Mouse (Mus musculus) limb, embryonic 11.5 days (tissue): ENCODE results near the gene Grap. TPM values are rescaled to one million over a fixed set of nuclear protein-coding genes. Genes with fewer than 3 reads are reported as not detected.

Experiments used
- ATAC-seq: fragments of 200-750 bp; cut with Nextera tagmentation; 2 replicates; pipeline ENCODE4 v1.8.0; 2017; ENCODE audit warnings: low read depth; ENCODE audit not compliant: insufficient number of reproducible peaks, low FRiP score, low TSS enrichment
- DNase-seq: peaks from one replicate; pipeline ENCODE4 v3.0.0-alpha.2; 2015; ENCODE audit warnings: low spot score
- H3K27ac ChIP-seq: fragments of 300-500 bp; sonication (generic); replicated peaks from 2 replicates; pipeline ENCODE4 v1.5.1; 2014; ENCODE audit warnings: low read depth, mild to moderate bottlenecking, low read length
- H3K27me3 ChIP-seq: fragments of 300-500 bp; sonication (generic); 2 replicates; pipeline ENCODE4 v1.6.1; 2014; ENCODE audit warnings: mild to moderate bottlenecking, low read length, mixed read lengths; ENCODE audit not compliant: control insufficient read depth, insufficient read depth
- H3K36me3 ChIP-seq: fragments of 300-500 bp; sonication (generic); 2 replicates; pipeline ENCODE4 v1.6.1; 2014; ENCODE audit warnings: mild to moderate bottlenecking, low read length, moderate library complexity, mixed read lengths; ENCODE audit not compliant: control insufficient read depth, insufficient read depth
- H3K4me1 ChIP-seq: fragments of 300-500 bp; sonication (generic); 2 replicates; pipeline ENCODE4 v1.6.1; 2014; ENCODE audit warnings: low read length, mixed read lengths; ENCODE audit not compliant: control insufficient read depth, insufficient read depth
- H3K4me2 ChIP-seq: fragments of 300-500 bp; sonication (generic); 2 replicates; pipeline ENCODE4 v1.6.1; 2014; ENCODE audit warnings: low read depth, mild to moderate bottlenecking, moderate library complexity; ENCODE audit not compliant: severe bottlenecking
- H3K4me3 ChIP-seq: fragments of 300-500 bp; sonication (generic); 2 replicates; pipeline ENCODE4 v1.5.1; 2014; ENCODE audit warnings: low read depth, low read length
- H3K9ac ChIP-seq: fragments of 300-500 bp; sonication (generic); 2 replicates; pipeline ENCODE4 v1.6.1; 2014; ENCODE audit warnings: mild to moderate bottlenecking, low read length
- H3K9me3 ChIP-seq: fragments of 300-500 bp; sonication (generic); 2 replicates; pipeline ENCODE4 v1.6.1; 2016; ENCODE audit warnings: low read length; ENCODE audit not compliant: control insufficient read depth
- WGBS: fragments of 180-500 bp; shearing (Covaris S2); extraction: QIAGEN DNeasy Blood & Tissue Kit; methylation state at CpG from one replicate; pipeline ENCODE4 v1.1.7; 2014; 5-methylcytosine and 5-hydroxymethylcytosine counted together
- polyA plus RNA-seq: library from polyadenylated mRNA; unstranded; fragments of >200 nt; fragmentation: Nextera tagmentation; extraction: Ambion mirVana; gene quantifications from 2 replicates; pipeline ENCODE4 v1.2.1, GENCODE M21; 2014

Grap gene
- polyA plus RNA-seq, 1 experiment from 2014 or later, result 5.2 TPM

DNA sequence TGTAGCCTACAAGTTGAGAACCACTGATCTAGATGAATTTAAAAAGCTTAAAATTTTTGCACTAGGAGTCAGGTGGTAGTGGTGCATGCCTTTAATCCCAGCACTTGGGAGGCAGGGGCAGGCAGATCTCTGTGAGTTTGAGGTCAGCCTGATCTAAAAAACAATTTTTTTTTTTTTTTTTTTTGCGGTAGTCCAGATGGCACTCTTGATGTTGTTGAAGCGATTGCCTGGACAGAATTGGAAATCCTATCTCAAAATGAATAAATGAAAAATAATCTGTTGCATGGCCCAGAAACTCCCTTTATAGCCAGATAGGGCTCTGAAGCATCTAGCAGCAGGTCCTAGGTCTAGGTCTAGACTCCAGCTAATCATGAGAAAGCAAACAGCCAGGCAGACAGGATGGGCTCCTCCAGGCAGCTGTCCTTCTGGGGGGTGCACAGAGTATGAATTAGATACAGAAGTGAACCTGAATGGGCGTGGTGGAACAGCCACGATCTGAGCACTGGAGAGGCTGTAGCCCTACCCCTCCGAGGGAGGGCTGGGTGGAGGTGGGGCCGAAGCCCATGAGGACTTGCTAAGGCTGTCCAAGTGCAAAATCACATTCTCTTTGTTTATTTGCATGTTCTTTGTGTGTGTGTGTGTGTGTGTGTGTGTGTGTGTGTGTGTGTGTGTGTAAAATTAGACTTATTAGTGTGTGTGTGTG lies 3.2 kb downstream of the Grap start:
- ATAC-seq (no peak), DNase-seq (no peak)
- H3K9ac ChIP-seq, result no peak overlapping the region
- H3K27ac ChIP-seq, result no peak overlapping the region
- H3K27me3 ChIP-seq, result no peaks in the 10 kb centered on the region
- 80% methylated on average over 6 of the region's 6 CpGs for WGBS
- H3K36me3 ChIP-seq, result no peaks in the 10 kb centered on the region
- no peak overlapping the region for H3K4me2 ChIP-seq
- no peaks in the 10 kb centered on the region for H3K9me3 ChIP-seq
- no peak overlapping the region for H3K4me3 ChIP-seq
- H3K4me1 ChIP-seq, result no peaks in the 10 kb centered on the region

DNA sequence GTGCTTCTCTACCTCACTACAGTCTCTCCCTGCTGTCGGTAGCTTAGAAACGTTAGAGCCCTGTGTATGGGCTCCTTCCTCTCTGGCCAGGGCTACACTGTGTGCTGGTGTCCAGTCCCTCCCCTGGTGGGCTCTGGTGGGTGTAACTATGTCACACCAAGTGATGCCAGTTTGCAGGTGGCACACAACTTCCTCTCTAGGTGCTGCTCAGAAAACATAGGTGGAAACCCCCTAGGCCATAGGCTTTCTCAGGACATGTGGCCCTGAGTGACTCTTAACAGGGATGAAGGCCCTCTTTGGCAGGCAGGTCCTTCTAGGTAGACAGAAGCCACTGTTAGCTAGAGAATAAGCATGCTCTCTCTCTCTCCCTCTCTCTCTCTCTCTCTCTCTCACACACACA lies 4.4 kb downstream of the Grap start:
- H3K4me1 ChIP-seq, result no peaks in the 10 kb centered on the region
- H3K36me3 ChIP-seq, result no peaks in the 10 kb centered on the region
- DNase-seq (no peak), ATAC-seq (no peak)
- no peaks in the 10 kb centered on the region for H3K9me3 ChIP-seq
- no peak overlapping the region for H3K4me2 ChIP-seq
- no peaks in the 10 kb centered on the region for H3K27me3 ChIP-seq
- H3K4me3 ChIP-seq, result no peak overlapping the region
- 77% methylated on average over 2 of the region's 2 CpGs for WGBS
- H3K27ac ChIP-seq, result no peak overlapping the region
- no peak overlapping the region for H3K9ac ChIP-seq

DNA sequence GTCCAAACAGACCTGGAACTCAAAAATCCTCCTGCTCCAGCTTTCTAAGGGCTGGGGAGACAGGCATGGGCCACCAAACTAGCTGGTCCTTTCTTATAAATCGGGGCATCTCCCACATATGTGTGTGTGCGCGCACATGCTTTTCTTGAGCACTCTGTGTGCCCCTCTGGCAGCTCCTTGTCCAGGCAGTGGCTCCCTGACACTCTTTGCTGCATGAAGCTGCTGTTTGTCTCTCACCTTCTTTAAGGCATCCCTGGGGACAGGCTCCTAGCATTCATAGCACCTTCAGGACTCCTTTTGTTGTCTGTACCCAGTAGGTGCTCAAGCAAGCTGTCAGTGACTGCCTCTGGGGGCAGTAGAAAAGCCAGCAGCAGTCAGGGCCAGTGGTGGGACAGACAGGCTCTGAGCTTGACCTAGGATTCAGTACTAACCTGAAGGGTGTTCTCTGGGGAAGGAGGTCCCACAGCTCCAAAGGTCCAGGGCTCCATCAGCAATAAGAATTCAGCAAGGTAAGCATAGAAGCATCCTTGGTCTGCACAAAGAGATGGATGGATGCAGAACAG lies 5.4 kb downstream of the Grap start:
- H3K4me2 ChIP-seq, result no peak overlapping the region
- no peak for ATAC-seq
- DNase-seq, result no peak
- H3K27ac ChIP-seq, result no peak overlapping the region
- H3K9ac ChIP-seq, result no peak overlapping the region
- H3K4me3 ChIP-seq, result no peak overlapping the region
- no peaks in the 10 kb centered on the region for H3K36me3 ChIP-seq
- 86% methylated on average over 3 of the region's 3 CpGs for WGBS
- H3K27me3 ChIP-seq, result no peaks in the 10 kb centered on the region
- no peaks in the 10 kb centered on the region for H3K9me3 ChIP-seq
- no peaks in the 10 kb centered on the region for H3K4me1 ChIP-seq

DNA sequence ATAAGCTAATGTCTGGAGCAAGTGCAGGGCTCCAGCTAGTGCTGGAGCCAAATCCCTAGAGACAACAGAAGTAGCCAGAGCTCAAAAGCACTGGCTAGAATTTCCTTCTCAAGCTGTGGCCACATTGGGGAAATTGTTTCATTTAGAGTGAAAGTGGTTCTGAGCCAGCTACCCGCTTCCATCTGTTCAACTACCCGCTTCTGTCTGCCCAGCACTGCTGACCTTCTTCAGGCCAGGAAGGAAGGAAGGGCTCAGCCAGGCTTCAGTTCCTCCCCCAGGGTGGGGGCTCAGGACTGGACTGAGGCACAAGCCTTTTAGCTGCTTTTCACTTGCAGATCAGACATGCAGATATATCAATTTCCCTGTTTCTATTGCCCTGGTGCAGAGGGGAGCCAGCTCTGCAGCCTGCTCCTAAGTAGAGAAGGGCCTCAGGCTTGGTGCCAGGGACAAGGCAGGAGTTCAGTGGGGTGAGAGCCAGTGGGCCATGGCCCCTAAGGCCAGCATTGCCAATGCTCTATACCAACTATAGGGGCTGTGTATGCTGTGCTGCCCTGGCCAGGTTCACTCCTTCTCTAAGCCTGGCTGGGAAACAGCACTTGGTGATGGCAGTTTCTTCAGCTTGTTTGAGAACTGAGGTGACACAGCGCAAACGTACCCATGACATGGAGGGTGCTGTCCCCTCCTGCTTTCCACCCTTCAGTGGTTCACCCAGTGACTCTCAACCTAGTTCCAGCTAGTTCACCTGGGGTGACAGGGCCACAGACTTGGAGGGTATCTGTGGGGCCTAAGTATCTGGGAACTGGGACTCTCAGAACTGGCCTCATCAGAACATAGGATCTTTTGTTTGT lies 6.2 kb downstream of the Grap start:
- H3K27me3 ChIP-seq, result no peaks in the 10 kb centered on the region
- DNase-seq (no peak), ATAC-seq (no peak)
- H3K36me3 ChIP-seq, result no peaks in the 10 kb centered on the region
- no peaks in the 10 kb centered on the region for H3K4me1 ChIP-seq
- H3K4me3 ChIP-seq, result no peak overlapping the region
- H3K27ac ChIP-seq, result no peak overlapping the region
- no peaks in the 10 kb centered on the region for H3K9me3 ChIP-seq
- no peak overlapping the region for H3K9ac ChIP-seq
- whole genome bisulfite sequencing, result 85% methylated on average over 4 of the region's 4 CpGs
- no peak overlapping the region for H3K4me2 ChIP-seq

DNA sequence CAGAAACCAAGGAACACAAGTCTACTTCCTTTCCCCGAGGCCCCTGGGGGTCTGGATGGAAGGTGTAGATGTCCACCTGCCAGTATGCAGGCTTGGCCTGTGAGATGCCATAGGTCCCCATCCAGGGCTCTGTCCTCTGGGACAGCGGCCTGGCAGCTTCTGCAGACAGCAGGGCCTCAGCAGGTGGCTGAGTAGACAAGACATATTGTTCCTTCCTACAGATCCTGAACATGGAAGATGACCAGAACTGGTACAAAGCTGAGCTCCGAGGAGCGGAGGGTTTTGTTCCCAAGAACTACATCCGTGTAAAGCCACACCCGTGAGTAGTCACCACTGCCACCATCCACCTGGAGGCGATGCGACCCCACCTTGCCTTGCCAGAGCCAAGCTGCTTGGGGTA lies 6.9 kb downstream of the Grap start:
- 88% methylated on average over 8 of the region's 8 CpGs for WGBS

DNA sequence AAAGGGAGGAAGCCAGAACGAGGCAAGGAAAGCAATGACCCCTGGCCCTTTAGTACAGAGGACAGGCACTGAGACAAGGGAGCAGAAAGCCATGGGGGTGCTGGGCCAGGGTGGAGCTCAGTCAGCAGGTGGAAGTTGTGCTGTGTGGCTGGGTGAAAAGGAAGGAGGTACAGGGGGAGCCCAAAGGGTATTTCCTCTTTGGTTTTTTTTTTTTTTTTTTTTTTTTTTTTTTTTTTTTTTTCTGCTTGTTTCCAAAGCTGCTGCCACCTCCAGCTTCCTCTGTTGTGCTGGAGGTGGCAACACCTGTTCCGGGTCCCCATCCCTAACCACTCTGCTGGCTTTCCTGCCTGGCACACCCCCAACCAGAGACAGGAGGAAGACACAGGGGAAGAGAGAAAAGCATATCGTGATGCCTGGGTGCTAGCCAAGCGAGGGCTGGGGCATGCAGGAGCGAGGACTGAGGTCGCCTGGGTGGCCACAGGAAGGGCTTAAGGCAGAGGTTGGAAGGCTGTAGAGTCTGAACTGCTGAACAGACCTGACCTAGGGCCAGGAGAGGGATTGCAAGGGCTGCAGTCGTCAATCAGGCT lies 7.8 kb downstream of the Grap start:
- no peak for ATAC-seq
- H3K27ac ChIP-seq, result no peak overlapping the region
- no peak overlapping the region for H3K4me3 ChIP-seq
- 70% methylated on average over 7 of the region's 7 CpGs for WGBS
- H3K36me3 ChIP-seq, result no peaks in the 10 kb centered on the region
- no peak overlapping the region for H3K9ac ChIP-seq
- no peaks in the 10 kb centered on the region for H3K27me3 ChIP-seq
- no peak overlapping the region for H3K4me2 ChIP-seq
- H3K4me1 ChIP-seq, result no peaks in the 10 kb centered on the region
- no peak for DNase-seq
- H3K9me3 ChIP-seq, result no peaks in the 10 kb centered on the region

More for the DNA sequence above, 6.9 kb downstream of the Grap start:
- Histone ChIP-seq H3K27me3 (no peaks in the 10 kb centered on the region), H3K4me3 (no peak overlapping the region), H3K36me3 (no peaks in the 10 kb centered on the region), H3K4me2 (no peak overlapping the region), H3K9me3 (no peaks in the 10 kb centered on the region), H3K27ac (no peak overlapping the region), H3K9ac (no peak overlapping the region), H3K4me1 (no peaks in the 10 kb centered on the region)
- no peak for ATAC-seq
- no peak for DNase-seq

DNA sequence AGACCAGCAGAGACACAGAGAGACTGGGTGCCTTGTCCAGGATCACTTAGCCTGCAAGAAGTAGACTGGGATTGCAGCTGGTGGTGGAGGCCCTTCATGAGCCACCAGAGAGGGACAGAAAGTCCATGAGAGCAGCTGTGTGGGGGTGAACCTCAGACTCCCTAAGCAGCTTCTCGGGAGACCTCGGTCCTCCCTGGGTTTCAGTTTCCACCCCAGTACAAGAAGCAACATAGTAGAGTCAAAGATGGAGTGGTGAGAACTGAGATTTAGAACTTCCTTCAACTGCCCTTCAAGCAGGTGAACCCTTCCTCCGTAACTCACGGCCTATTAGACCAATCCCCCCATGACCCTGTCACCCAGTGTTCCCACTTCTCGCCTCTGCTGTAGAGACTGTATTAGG lies 9.1 kb downstream of the Grap start:
- DNase-seq, result no peak
- no peaks in the 10 kb centered on the region for H3K9me3 ChIP-seq
- no peak overlapping the region for H3K9ac ChIP-seq
- H3K27me3 ChIP-seq, result no peaks in the 10 kb centered on the region
- no peaks in the 10 kb centered on the region for H3K36me3 ChIP-seq
- no peaks in the 10 kb centered on the region for H3K4me1 ChIP-seq
- no peak overlapping the region for H3K4me3 ChIP-seq
- H3K27ac ChIP-seq, result no peak overlapping the region
- WGBS, result 92% methylated on average over 5 of the region's 5 CpGs
- H3K4me2 ChIP-seq, result no peak overlapping the region
- ATAC-seq, result no peak

DNA sequence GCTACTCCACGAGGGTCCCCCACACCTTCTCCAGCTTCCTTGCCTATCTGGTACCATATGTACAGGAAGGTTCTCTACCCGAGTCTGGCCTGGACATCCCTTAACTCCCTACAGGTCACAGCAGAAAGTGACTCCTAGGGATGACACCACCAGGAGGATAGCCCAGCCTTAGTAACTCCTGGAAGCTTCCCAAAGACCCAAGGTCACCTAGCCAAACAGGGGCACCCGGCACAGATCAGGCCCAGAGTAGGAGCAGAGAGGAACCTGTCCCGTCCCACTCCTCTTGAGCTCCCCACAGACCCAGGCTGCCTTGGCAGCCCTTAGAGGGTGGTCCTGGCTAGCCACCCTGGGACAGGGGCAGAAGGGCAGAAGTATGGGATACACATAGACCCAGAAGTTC lies 12.3 kb downstream of the Grap start:
- H3K4me3 ChIP-seq, result no peak overlapping the region
- H3K36me3 ChIP-seq, result no peaks in the 10 kb centered on the region
- no peaks in the 10 kb centered on the region for H3K4me1 ChIP-seq
- H3K4me2 ChIP-seq, result no peak overlapping the region
- H3K9me3 ChIP-seq, result no peaks in the 10 kb centered on the region
- 82% methylated on average over 4 of the region's 4 CpGs for WGBS
- H3K27ac ChIP-seq, result no peak overlapping the region
- DNase-seq, result no peak
- H3K9ac ChIP-seq, result no peak overlapping the region; the same call in 1 of the 2 replicates
- ATAC-seq, result no peak
- no peaks in the 10 kb centered on the region for H3K27me3 ChIP-seq
